Mouse (Mus musculus) lung, postnatal 0 days (tissue): ENCODE measurements at regions not wholly inside any gene's neighbourhood (a gene's known extent, or its start where the extent isn't known, plus 50 kb on each side); places are given as distances from the start of the nearest gene placed in this dataset.

Experiments used
- ATAC-seq: fragments of 200-750 bp; cut with Nextera tagmentation; 2 replicates; pipeline ENCODE4 v1.8.0; 2017; ENCODE audit warnings: moderate library complexity
- DNase-seq: peaks from one replicate; pipeline ENCODE4 v3.0.0-alpha.2; 2016; ENCODE audit warnings: low spot score
- H3K27ac ChIP-seq: fragments of 300-500 bp; sonication (generic); 2 replicates; pipeline ENCODE4 v1.5.1; 2014; ENCODE audit warnings: antibody characterized with exemption, mild to moderate bottlenecking, low read length, mixed read lengths
- H3K27me3 ChIP-seq: fragments of 300-500 bp; sonication (generic); replicated peaks from 2 replicates; pipeline ENCODE4 v1.6.1; 2014; ENCODE audit warnings: low read length, mixed read lengths; ENCODE audit not compliant: insufficient read depth
- H3K36me3 ChIP-seq: fragments of 300-500 bp; sonication (generic); 2 replicates; pipeline ENCODE4 v1.6.1; 2014; ENCODE audit warnings: low read length, mixed read lengths; ENCODE audit not compliant: insufficient read depth
- H3K4me1 ChIP-seq: fragments of 300-500 bp; sonication (generic); 2 replicates; pipeline ENCODE4 v1.6.1; 2014; ENCODE audit warnings: antibody characterized with exemption, low read depth, low read length, mixed read lengths; ENCODE audit not compliant: insufficient read depth
- H3K4me2 ChIP-seq: fragments of 300-500 bp; sonication (generic); replicated peaks from 2 replicates; pipeline ENCODE4 v1.6.1; 2014; ENCODE audit warnings: low read depth, mild to moderate bottlenecking, low read length, moderate library complexity, mixed read lengths
- H3K4me3 ChIP-seq: fragments of 300-500 bp; sonication (generic); 2 replicates; pipeline ENCODE4 v1.5.1; 2014; ENCODE audit warnings: low read depth, low read length
- H3K9ac ChIP-seq: fragments of 300-500 bp; sonication (generic); replicated peaks from 2 replicates; pipeline ENCODE4 v1.6.1; 2014; ENCODE audit warnings: low read depth, mild to moderate bottlenecking
- H3K9me3 ChIP-seq: fragments of 300-500 bp; sonication (generic); 2 replicates; pipeline ENCODE4 v1.6.1; 2016; ENCODE audit warnings: low read length, mixed read lengths
- CTCF ChIP-seq: IDR thresholded peaks from 2 replicates; pipeline ENCODE4 v1.5.1; 2016; ENCODE audit warnings: antibody characterized with exemption, mild to moderate bottlenecking
- EP300 ChIP-seq: IDR thresholded peaks from 2 replicates; pipeline ENCODE4 v1.6.1; 2016; ENCODE audit warnings: antibody characterized with exemption, mild to moderate bottlenecking, control low read depth
- WGBS: fragments of 180-500 bp; shearing (Covaris S2); extraction: QIAGEN DNeasy Blood & Tissue Kit; methylation state at CpG from one replicate; pipeline ENCODE4 v1.1.7; 2014; 5-methylcytosine and 5-hydroxymethylcytosine counted together

DNA sequence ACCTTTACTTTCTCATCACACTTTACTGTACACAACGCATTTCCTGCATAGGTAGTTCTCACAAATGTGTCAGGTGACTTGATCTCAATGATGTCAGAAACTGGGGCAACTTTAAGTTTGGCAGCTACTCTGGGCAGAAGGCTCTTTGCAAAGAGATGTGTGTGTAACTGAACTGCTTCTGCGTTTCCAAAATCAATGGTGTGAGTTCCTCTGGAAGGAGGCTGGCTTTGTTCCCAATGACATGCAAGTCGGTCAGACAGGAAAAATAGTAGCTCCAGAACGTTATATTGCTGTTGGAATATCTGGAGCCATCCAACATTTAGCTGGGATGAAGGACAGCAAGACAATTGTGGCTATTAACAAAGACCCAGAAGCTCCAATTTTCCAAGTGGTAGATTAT, 106.6 kb downstream of the Actbl2 start:
- no peaks in the 10 kb centered on the region for H3K27me3 ChIP-seq
- TF ChIP-seq CTCF (no peak), EP300 (no peak)
- H3K27ac ChIP-seq = no peak overlapping the region
- 55% methylated on average over 4 of the region's 4 CpGs for WGBS
- no peak overlapping the region for H3K4me3 ChIP-seq
- H3K9ac ChIP-seq = no peak overlapping the region
- no peak for ATAC-seq
- H3K36me3 ChIP-seq = no peaks in the 10 kb centered on the region
- no peak for DNase-seq
- H3K4me1 ChIP-seq = no peaks in the 10 kb centered on the region
- no peak overlapping the region for H3K4me2 ChIP-seq
- H3K9me3 ChIP-seq = no peaks in the 10 kb centered on the region

DNA sequence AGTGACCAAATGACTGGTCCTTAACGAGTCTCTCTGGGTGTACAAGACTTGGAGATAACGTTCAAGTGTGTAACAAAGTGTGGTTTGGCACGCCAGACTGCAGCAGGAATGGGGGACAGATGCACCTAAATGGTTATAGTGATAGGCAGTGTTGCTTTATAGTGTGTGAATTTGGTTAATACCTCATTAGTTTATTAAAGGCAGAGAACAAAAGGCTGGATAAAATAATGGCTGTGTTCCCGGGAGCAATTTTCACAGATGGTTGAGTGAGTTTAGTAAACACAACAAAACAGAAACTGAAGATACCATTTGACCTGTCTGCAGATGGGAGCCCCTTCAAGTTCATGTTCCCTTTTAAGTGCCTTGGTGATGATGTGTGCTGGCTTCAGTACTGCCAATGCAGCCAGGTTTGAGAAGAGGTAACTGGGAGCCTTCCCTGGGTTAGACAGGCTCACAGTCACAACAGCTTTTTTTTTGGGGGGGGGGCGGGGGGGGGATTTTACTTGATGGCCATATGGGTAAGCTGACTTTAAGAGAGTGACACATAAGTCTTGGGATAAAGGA, 108.4 kb downstream of the Actbl2 start:
- TF ChIP-seq CTCF = no peak
- no peak for TF ChIP-seq EP300
- DNase-seq = no peak
- no peak overlapping the region for H3K4me3 ChIP-seq
- no peak overlapping the region for H3K9ac ChIP-seq
- H3K27me3 ChIP-seq = no peaks in the 10 kb centered on the region
- H3K36me3 ChIP-seq = no peaks in the 10 kb centered on the region
- H3K4me2 ChIP-seq = no peak overlapping the region
- no peaks in the 10 kb centered on the region for H3K4me1 ChIP-seq
- no peak for ATAC-seq
- no peaks in the 10 kb centered on the region for H3K9me3 ChIP-seq
- 29% methylated on average over 5 of the region's 5 CpGs for WGBS
- no peak overlapping the region for H3K27ac ChIP-seq

DNA sequence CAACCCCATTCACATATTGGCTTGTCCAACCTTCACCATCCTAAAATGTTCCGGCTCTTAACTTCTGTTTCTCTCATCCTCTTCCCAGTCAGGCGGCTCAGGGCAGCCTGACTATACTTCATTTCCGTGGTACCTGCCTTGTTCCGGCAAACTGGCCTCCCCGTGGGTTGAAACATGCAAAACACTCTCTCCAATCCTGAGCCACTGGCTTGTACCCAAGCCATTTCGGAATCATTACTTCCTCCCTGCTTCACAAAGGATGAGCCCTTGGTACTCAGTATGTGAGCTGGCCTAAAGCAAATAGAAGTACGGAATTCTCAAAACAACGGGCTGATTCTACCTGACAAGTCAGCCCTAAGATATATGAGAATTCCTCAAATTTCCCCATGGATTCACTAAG, 112.1 kb downstream of the Actbl2 start:
- DNase-seq (no peak), ATAC-seq (no peak)
- 90% methylated on average over 8 of the region's 8 CpGs for whole genome bisulfite sequencing
- Histone ChIP-seq H3K36me3 (no peaks in the 10 kb centered on the region), H3K9me3 (no peaks in the 10 kb centered on the region), H3K4me1 (no peaks in the 10 kb centered on the region), H3K9ac (no peak overlapping the region), H3K4me3 (no peak overlapping the region), H3K27ac (no peak overlapping the region), H3K4me2 (no peak overlapping the region), H3K27me3 (no peaks in the 10 kb centered on the region)
- TF ChIP-seq CTCF (no peak), EP300 (no peak)

DNA sequence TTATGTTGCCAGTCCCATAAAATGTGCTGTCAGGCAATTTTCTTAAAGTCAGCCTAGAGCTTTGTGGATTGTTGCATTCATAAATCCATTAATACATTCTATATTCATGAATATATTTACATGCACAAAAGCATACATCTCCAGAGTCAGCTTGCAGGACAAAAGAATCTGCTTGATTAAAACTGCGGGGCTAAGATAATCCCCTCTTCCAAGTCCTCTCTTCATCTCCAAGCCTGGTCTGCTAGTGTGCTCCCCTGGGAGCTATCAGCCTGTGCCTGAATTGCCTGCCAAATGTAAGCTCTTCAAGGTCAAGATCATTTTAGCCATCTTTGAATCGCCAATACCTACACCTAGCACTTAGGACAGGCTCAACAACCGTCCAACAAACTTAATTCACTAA, 112.8 kb downstream of the Actbl2 start:
- DNase-seq = no peak
- Histone ChIP-seq H3K4me3 (no peak overlapping the region), H3K9ac (no peak overlapping the region), H3K4me1 (no peaks in the 10 kb centered on the region), H3K27ac (no peak overlapping the region), H3K27me3 (no peaks in the 10 kb centered on the region), H3K4me2 (no peak overlapping the region), H3K36me3 (no peaks in the 10 kb centered on the region), H3K9me3 (no peaks in the 10 kb centered on the region)
- WGBS = 67% methylated on average over 3 of the region's 3 CpGs
- ATAC-seq = no peak
- TF ChIP-seq CTCF (no peak), EP300 (no peak)

DNA sequence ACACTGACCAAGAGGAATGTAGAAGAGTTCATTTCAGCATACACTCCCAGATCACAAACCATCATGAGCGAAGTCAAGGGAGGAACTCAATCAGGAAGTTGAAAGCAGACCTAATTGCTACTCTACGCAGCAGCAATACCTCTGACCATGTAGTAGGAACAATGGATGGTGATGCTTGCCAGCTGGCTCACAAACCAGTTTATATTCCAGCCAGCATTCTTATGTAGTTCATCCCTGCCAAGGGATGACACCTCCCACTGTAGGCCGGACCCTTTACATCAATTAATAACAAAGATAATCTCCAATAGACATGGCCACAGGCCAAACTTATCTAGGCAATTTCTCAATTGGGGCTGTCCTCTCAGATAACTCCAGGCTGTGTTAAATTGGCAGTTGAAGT, 115.1 kb downstream of the Actbl2 start:
- ATAC-seq = peak; percentile 73
- WGBS = 51% methylated on average over 3 of the region's 3 CpGs
- peak; percentile 67 for DNase-seq

DNA sequence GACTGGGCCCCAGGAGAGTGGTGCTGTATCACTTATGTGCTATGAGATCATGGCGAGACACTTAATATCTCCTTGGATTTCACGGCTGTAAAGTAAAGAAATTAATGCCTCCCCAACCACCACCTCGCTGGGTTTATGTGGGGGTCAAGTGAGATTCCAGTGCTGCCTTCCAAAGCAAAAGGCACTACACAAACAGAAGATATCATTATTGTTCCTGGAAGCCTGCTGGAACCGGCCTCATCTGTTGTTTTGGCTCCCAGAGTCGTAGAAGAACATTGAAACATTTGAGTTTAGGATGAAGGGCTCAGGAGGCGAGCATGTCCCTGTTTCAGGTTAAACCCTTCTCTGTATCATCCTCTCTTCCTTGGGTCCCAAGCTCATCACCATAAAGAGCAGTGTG, 116.6 kb downstream of the Gpbp1 start:
- Histone ChIP-seq H3K4me3 (no peak overlapping the region), H3K27me3 (no peaks in the 10 kb centered on the region), H3K36me3 (no peaks in the 10 kb centered on the region), H3K9ac (no peak overlapping the region), H3K4me2 (no peak overlapping the region), H3K4me1 (no peaks in the 10 kb centered on the region), H3K9me3 (no peaks in the 10 kb centered on the region), H3K27ac (no peak overlapping the region)
- TF ChIP-seq EP300 = no peak
- no peak for TF ChIP-seq CTCF
- ATAC-seq = no peak
- DNase-seq = no peak
- 51% methylated on average over 6 of the region's 6 CpGs for WGBS

More for the DNA sequence above, 115.1 kb downstream of the Actbl2 start:
- H3K4me2 ChIP-seq = no peak overlapping the region
- H3K36me3 ChIP-seq = no peaks in the 10 kb centered on the region
- no peaks in the 10 kb centered on the region for H3K27me3 ChIP-seq
- H3K27ac ChIP-seq = no peak overlapping the region
- H3K4me3 ChIP-seq = no peak overlapping the region
- no peaks in the 10 kb centered on the region for H3K4me1 ChIP-seq
- TF ChIP-seq EP300 (peak; percentile 70; the same call in 1 of the 2 replicates), CTCF (no peak)
- H3K9ac ChIP-seq = no peak overlapping the region
- no peaks in the 10 kb centered on the region for H3K9me3 ChIP-seq

DNA sequence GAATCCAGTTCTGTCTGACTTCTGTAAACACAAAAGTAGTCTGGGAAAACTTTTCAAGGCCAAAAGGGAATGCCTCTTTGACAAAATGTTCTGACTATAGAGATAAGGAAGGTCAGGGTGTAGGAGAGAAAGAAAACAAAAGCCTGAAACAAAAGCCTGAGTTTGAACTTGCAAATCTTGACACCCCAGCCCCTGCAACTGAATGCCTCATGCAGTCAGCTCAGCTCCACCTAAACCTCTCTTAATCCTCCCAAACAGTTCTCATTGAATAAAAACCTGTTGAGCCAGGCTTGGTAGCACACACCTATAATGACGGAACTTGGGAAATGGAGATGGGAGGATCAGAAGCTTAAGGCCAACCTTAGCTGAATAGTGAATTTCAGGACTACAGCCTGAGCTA, 116.1 kb downstream of the Gpbp1 start:
- Histone ChIP-seq H3K27me3 (no peaks in the 10 kb centered on the region), H3K27ac (no peak overlapping the region), H3K4me1 (no peaks in the 10 kb centered on the region), H3K4me3 (no peak overlapping the region), H3K9ac (no peak overlapping the region), H3K9me3 (no peaks in the 10 kb centered on the region), H3K4me2 (no peak overlapping the region), H3K36me3 (no peaks in the 10 kb centered on the region)
- ATAC-seq (no peak), DNase-seq (no peak)
- WGBS = 63% methylated on average over 1 of the region's 1 CpGs
- TF ChIP-seq CTCF (no peak), EP300 (no peak)
